Mouse (Mus musculus): ENCODE data around the gene Coasy.

GRCm38 (mm10) chr11:101059473-101059872 lies 22.9 kb upstream of the Coasy start:
- TF ChIP-seq CTCF (IDR thresholded peaks at IDR 0.05) (no peak), EP300 (IDR thresholded peaks at IDR 0.05; ENCODE audit: insufficient read depth, low read depth, low read length) (no peak)

All from heart, adult 2 months (tissue).